Mouse (Mus musculus) olfactory bulb, adult 2 months (tissue): ENCODE data around the gene C1qc.

Experiments used
- CTCF ChIP-seq: fragments of 200-500 bp; IDR thresholded peaks from 2 replicates; pipeline ENCODE4 v1.5.1; 2012; ENCODE audit warnings: low read depth, mild to moderate bottlenecking, low read length, moderate library complexity; ENCODE audit not compliant: insufficient read depth
- POLR2A ChIP-seq: fragments of 200-500 bp; IDR thresholded peaks from 2 replicates; pipeline ENCODE4 v1.6.1; 2012; ENCODE audit warnings: mild to moderate bottlenecking, low read depth, low read length, moderate library complexity; ENCODE audit not compliant: insufficient read depth

- no peak for TF ChIP-seq CTCF
- no peak for TF ChIP-seq POLR2A
Measured at GRCm38 (mm10) chr4:136865531-136865930, 27.3 kb downstream of the C1qc start.
